ENCODE assay signal across 25 mouse cellular contexts in genomic region chr10:38447706-38448105, GRCm38 (mm10).
DNase-seq lines count a peak whose midpoint lies in the region; ATAC-seq and TF ChIP-seq lines count a peak whose summit lies in the region.
"Had no signal": no experiment of that assay in that cellular context is flagged by ENCODE, and none has a peak within 500 bp of the region (broad histone marks: within the 10 kb centered on the region; RNA-seq: fewer than 3 reads in every experiment).

No protein-coding gene starts in this region.

- no peak overlapping the region for H3K9ac ChIP-seq in limb, embryonic 12.5 days (replicated peaks)
- H3K9ac ChIP-seq in embryonic facial prominence, embryonic 13.5 days: no peak overlapping the region
- H3K9ac ChIP-seq in limb, embryonic 15.5 days: no peak overlapping the region
- H3K9ac ChIP-seq: forebrain, postnatal 0 days; heart, embryonic 13.5 days; hindbrain, embryonic 12.5 days; hindbrain, embryonic 15.5 days had no signal

- no peaks in the 10 kb centered on the region; the same call in 1 of the 2 replicates for H3K9me3 ChIP-seq in limb, embryonic 12.5 days
- H3K9me3 ChIP-seq in limb, embryonic 10.5 days (replicated peaks): no peaks in the 10 kb centered on the region
- H3K9me3 ChIP-seq in embryonic facial prominence, embryonic 13.5 days: no peaks in the 10 kb centered on the region
- H3K9me3 ChIP-seq in limb, embryonic 15.5 days: no peaks in the 10 kb centered on the region
- H3K9me3 ChIP-seq: G1E; heart, embryonic 10.5 days; hindbrain, embryonic 12.5 days; hindbrain, embryonic 15.5 days had no signal

- no peak overlapping the region for H3K4me2 ChIP-seq in limb, embryonic 12.5 days
- H3K4me2 ChIP-seq in embryonic facial prominence, embryonic 13.5 days: no peak overlapping the region
- H3K4me2 ChIP-seq in limb, embryonic 15.5 days: no peak overlapping the region
- H3K4me2 ChIP-seq: heart, embryonic 13.5 days; hindbrain, embryonic 12.5 days; hindbrain, embryonic 15.5 days had no signal

- intact Hi-C loops in heart, postnatal 36 days (cut with DNase I): no loop called here

- TF ChIP-seq POLR2A in embryonic fibroblast, embryonic 13.5 days (IDR thresholded peaks at IDR 0.05; ENCODE audit: low read depth, low read length): no peak

- no peak for ATAC-seq in limb, embryonic 12.5 days (ENCODE audit: insufficient number of reproducible peaks, insufficient read depth, low FRiP score, low TSS enrichment, low read depth)
- no peak for ATAC-seq in embryonic facial prominence, embryonic 13.5 days (ENCODE audit: insufficient number of reproducible peaks, insufficient read depth, low FRiP score, low TSS enrichment, low read depth)
- peak; percentile 71; the same call in 1 of the 2 replicates for ATAC-seq in limb, embryonic 15.5 days (ENCODE audit: insufficient number of reproducible peaks, low FRiP score, low TSS enrichment, low read depth)
- ATAC-seq: forebrain, embryonic 14.5 days; forebrain, postnatal 0 days had no signal

- H3K4me1 ChIP-seq in limb, embryonic 12.5 days (replicated peaks): peaks cover 4% of the 10 kb centered on the region
- H3K4me1 ChIP-seq in limb, embryonic 10.5 days: 0 out of 2 replicates have a peak, but pooled peaks cover 2% of the 10 kb centered on the region
- H3K4me1 ChIP-seq in embryonic facial prominence, embryonic 13.5 days: no peaks in the 10 kb centered on the region
- H3K4me1 ChIP-seq in embryonic fibroblast, embryonic 13.5 days (ENCODE audit: control insufficient read depth, insufficient read depth, low read length): 0 out of 2 replicates have a peak, but pooled peaks cover 2% of the 10 kb centered on the region
- peaks cover 2% of the 10 kb centered on the region; the same call in 1 of the 2 replicates for H3K4me1 ChIP-seq in limb, embryonic 15.5 days
- H3K4me1 ChIP-seq: heart, embryonic 10.5 days; heart, embryonic 13.5 days; hindbrain, embryonic 12.5 days; hindbrain, embryonic 15.5 days had no signal

- no peaks in the 10 kb centered on the region for H3K27me3 ChIP-seq in limb, embryonic 12.5 days
- no peaks in the 10 kb centered on the region for H3K27me3 ChIP-seq in limb, embryonic 10.5 days (ENCODE audit: low read depth, poor library complexity, severe bottlenecking)
- no peaks in the 10 kb centered on the region for H3K27me3 ChIP-seq in embryonic facial prominence, embryonic 13.5 days
- H3K27me3 ChIP-seq in limb, embryonic 15.5 days: no peaks in the 10 kb centered on the region
- H3K27me3 ChIP-seq: heart, embryonic 13.5 days; hindbrain, embryonic 12.5 days; hindbrain, embryonic 15.5 days had no signal

- no peak overlapping the region for H3K4me3 ChIP-seq in limb, embryonic 12.5 days (replicated peaks)
- H3K4me3 ChIP-seq in limb, embryonic 10.5 days: no peak overlapping the region
- H3K4me3 ChIP-seq in embryonic facial prominence, embryonic 13.5 days: no peak overlapping the region
- H3K4me3 ChIP-seq in embryonic fibroblast, embryonic 13.5 days (ENCODE audit: insufficient read depth, low read length): no peak overlapping the region
- H3K4me3 ChIP-seq in limb, embryonic 15.5 days: no peak overlapping the region
- H3K4me3 ChIP-seq: heart, adult 2 months; heart, embryonic 10.5 days; heart, embryonic 13.5 days; hindbrain, embryonic 12.5 days; hindbrain, embryonic 15.5 days had no signal

- TF ChIP-seq CTCF in embryonic fibroblast, embryonic 13.5 days (IDR thresholded peaks at IDR 0.05; ENCODE audit: borderline replicate concordance, insufficient read depth, low read length): no peak

- DNase-seq in limb, embryonic 10.5 days (ENCODE audit: low spot score): no peak
- no peak for DNase-seq in kidney, adult 18-20 months
- no peak for DNase-seq in heart, postnatal 36 days
- DNase-seq in kidney, postnatal 14 days: no peak
- DNase-seq: adrenal gland, adult 2 months; adrenal gland, postnatal 14 days; cerebellum, adult 11 months; cerebellum, adult 2 months; cerebellum, adult 9-11 months; cerebellum, postnatal 25 days; forebrain, postnatal 0 days; gastrocnemius, postnatal 10 days; gastrocnemius, postnatal 36 days; heart, adult 2 months; heart, postnatal 14 days had no signal

- 78% methylated on average over 1 of the region's 1 CpGs for WGBS in limb, embryonic 12.5 days
- WGBS in limb, embryonic 10.5 days: 95% methylated on average over 1 of the region's 1 CpGs
- 69% methylated on average over 1 of the region's 1 CpGs for WGBS in embryonic facial prominence, embryonic 13.5 days
- WGBS in limb, embryonic 15.5 days: 56% methylated on average over 1 of the region's 1 CpGs

- peak overlapping the region; percentile 76 for H3K27ac ChIP-seq in limb, embryonic 12.5 days
- H3K27ac ChIP-seq in limb, embryonic 10.5 days: no peak overlapping the region; the same call in 1 of the 2 replicates
- peak overlapping the region; percentile 60 for H3K27ac ChIP-seq in embryonic facial prominence, embryonic 13.5 days
- peak overlapping the region; percentile 65 for H3K27ac ChIP-seq in embryonic fibroblast, embryonic 13.5 days (ENCODE audit: insufficient read depth, low read length)
- H3K27ac ChIP-seq in limb, embryonic 15.5 days: peak overlapping the region; percentile 77
- H3K27ac ChIP-seq: heart, adult 2 months; heart, embryonic 10.5 days; heart, embryonic 13.5 days; hindbrain, embryonic 12.5 days; hindbrain, embryonic 15.5 days had no signal

- H3K36me3 ChIP-seq in limb, embryonic 12.5 days: no peaks in the 10 kb centered on the region
- no peaks in the 10 kb centered on the region for H3K36me3 ChIP-seq in limb, embryonic 10.5 days
- no peaks in the 10 kb centered on the region for H3K36me3 ChIP-seq in embryonic facial prominence, embryonic 13.5 days
- no peaks in the 10 kb centered on the region for H3K36me3 ChIP-seq in limb, embryonic 15.5 days
- H3K36me3 ChIP-seq: G1E; heart, embryonic 10.5 days; heart, embryonic 13.5 days; hindbrain, embryonic 12.5 days; hindbrain, embryonic 15.5 days had no signal
